Mouse (Mus musculus): ENCODE data around the gene 4833439L19Rik. TPM values are rescaled to one million over a fixed set of nuclear protein-coding genes. Genes with fewer than 3 reads are reported as not detected.

4833439L19Rik gene
- total RNA-seq, 2 experiments from 2014 or later: 30.0 to 56.5 TPM

DNA sequence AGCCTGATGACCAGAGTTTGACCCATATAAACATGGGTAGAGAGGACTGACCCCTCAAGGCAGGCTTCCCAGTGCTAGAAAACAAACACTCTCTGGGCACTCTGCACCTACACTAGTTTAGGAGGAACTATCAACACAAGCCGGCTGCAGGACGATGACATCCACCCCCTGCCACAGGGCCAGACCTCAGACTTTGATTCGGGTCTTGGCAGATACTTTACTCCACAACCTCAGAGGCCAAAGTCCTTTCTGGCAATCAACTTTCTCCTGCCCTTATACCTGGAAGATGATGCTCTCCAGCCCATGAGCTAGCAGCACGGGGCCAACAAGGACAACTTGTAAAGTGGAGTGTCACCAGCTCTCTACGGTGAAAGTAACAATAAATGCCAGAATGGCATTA, 17.6 kb upstream of the 4833439L19Rik start:
- ATAC-seq (replicated peaks; ENCODE audit: poor library complexity): no peak

DNA sequence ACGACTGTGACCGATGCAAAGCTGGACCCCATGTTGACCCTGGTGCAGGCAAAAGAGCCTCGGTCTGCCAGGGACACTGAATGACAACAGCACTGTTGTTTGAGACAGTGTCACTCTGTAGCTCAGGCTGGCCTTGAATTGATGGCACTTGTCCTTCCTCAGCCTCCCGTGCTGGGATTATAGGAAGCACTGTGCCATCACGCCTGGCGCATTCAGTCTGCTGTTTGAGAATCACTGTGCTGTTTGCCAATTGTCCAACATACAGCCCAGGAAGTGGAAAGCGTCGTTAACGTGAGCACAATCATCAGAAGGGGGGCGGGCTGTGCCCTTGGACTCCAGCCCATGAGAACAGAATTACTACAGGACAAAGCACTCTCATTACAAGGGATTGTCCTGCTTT, 16.9 kb upstream of the 4833439L19Rik start:
- ATAC-seq (replicated peaks; ENCODE audit: poor library complexity): no peak

- ATAC-seq (replicated peaks; ENCODE audit: poor library complexity): no peak
These were observed 16.1 kb upstream of the 4833439L19Rik start for GRCm38 (mm10) chr13:54581385-54581784.

- ATAC-seq (replicated peaks; ENCODE audit: poor library complexity): peak; percentile 76
These were observed 12.6 kb upstream of the 4833439L19Rik start for GRCm38 (mm10) chr13:54577652-54578507.

DNA sequence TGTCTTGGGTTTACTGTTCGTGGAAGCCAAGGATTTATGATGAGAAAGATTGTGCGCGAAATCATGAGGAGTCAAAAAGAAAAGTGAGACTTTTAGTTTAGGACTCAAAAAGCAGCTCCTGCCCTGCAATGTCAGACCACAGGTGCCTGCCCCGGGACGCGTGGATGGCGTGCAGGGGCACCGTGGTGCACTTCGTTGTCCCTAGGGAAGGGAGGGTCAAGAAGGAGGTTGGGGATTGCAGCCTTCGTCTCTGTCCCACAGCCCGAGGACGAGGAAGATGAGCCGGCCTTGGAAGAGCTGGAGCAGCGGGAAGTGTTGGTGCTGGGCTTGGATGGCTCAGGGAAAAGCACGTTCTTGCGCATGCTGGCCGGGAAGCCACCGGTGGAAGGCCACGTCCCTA, 10.3 kb upstream of the 4833439L19Rik start:
- ATAC-seq (replicated peaks; ENCODE audit: poor library complexity): no peak

GRCm38 (mm10) chr13:54574854-54575481, 9.7 kb upstream of the 4833439L19Rik start, which contains the start of gene Arl10:
TSS of gene Arl10 (plus strand) at chr13:54575015.
- ATAC-seq (replicated peaks; ENCODE audit: poor library complexity): peak; percentile 61

DNA sequence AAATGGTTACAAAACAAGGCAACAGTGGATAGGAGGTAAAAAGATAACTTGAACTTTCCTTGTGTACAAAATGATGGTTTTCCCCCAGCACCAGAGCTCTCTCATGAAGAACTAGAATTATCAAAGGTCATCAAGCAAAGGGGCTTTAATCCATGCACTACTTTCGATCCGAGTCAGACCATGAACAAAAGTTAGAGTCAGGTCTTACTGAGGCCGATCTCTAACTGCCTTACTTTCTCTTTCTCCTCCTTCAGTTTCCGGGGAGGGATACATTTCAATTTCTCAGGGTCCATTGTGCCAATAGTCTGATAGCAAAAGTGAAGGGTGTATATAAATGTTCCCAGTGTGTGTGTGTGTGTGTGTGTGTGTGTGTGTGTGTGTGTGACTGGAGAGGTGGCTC, 7.4 kb upstream of the 4833439L19Rik start:
- no peak for ATAC-seq (replicated peaks; ENCODE audit: poor library complexity)

DNA sequence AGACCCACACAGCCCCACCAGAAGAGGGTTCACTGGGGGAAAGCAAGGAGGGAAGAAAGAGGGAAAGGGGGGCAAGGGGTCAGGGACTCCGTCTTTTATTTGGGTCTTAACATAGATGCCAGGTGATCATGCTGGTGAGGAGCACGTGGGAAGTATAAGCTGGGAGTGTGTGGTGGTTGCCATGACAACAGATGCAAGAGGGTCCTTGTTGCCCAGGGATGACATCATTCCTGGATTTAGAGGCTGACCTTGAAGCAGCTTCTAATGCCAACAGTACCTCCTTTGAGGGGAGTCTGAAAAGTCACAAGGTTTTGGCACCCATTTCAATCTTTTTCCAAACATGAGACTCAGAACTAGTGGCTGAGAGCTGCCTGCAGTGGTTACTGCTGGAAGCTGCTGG, 6.4 kb upstream of the 4833439L19Rik start:
- no peak for ATAC-seq (replicated peaks; ENCODE audit: poor library complexity)

DNA sequence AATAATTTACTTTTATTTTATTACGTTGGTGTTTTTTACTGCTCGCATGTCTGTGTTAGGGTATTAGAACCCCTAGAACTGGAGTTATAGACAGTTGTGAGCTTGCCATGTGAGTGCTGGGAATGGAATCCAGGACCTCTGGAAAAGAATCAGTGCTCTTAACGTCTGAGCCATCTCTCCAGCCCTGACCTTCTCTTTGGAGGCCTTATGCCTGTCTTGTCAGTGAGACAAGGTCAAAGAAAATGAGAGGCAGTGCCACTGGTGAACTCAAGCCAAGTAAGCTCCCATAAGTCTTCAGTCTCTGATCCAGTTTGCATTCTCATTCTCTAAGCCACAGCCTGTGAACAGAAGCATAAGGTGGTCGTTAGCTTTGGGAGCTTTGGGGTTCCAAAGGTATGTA, 5.5 kb upstream of the 4833439L19Rik start:
- no peak for ATAC-seq (replicated peaks; ENCODE audit: poor library complexity)

GRCm38 (mm10) chr13:54569282-54569681, 4.0 kb upstream of the 4833439L19Rik start:
- ATAC-seq (replicated peaks; ENCODE audit: poor library complexity): peak; percentile 32

DNA sequence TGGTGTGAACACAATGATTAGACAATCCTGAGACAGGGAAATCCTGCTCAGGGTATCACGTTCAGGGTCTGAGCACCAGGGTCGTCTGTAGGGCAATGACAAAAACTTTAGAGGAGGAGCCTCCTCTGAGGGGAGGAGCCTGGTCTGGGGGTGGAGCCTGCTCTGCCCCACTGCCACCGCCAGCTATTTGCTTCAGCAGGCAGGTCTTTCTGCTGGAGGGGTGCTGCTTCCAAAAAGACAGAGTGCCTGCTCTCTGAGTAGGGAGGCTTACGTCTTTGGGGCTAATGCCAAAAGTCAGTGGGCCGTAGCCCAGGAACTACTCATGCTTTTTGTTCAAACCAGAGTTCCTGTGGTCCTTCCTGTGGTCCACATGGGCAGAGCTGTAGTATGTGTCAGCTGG, 3.1 kb upstream of the 4833439L19Rik start:
- peak; percentile 47 for ATAC-seq (replicated peaks; ENCODE audit: poor library complexity)

GRCm38 (mm10) chr13:54565594-54566345, 535 bp upstream of the 4833439L19Rik start:
- peak; percentile 61 for ATAC-seq (replicated peaks; ENCODE audit: poor library complexity)

- no peak for ATAC-seq (replicated peaks; ENCODE audit: poor library complexity)
These were observed 719 bp downstream of the 4833439L19Rik start for GRCm38 (mm10) chr13:54564232-54565200.

- no peak for ATAC-seq (replicated peaks; ENCODE audit: poor library complexity)
These were observed 2.7 kb downstream of the 4833439L19Rik start for GRCm38 (mm10) chr13:54562562-54562961.

- ATAC-seq (replicated peaks; ENCODE audit: poor library complexity): no peak
These were observed 4.6 kb downstream of the 4833439L19Rik start for GRCm38 (mm10) chr13:54560608-54561007.

GRCm38 (mm10) chr13:54559656-54560055, 5.6 kb downstream of the 4833439L19Rik start:
- ATAC-seq (replicated peaks; ENCODE audit: poor library complexity): no peak

DNA sequence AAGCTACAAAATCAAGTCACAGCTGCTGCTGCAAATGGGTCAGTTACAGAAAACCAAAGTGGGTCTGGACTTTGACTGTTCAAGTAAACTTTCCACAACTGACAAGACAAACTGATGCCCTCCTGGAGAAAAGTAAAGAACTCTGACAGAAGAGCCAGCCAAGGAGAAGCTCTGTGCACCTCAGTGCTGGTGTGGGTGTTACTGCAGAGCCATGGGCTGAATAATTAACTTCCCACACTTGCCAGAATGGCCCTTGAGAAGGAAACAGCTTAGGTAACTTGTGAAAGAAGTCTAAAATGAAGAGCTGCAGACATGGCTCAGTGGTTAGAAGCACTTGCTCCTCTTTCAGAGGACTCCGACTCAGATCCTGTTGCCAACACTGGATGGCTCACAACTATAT, 7.6 kb downstream of the 4833439L19Rik start:
- no peak for ATAC-seq (replicated peaks; ENCODE audit: poor library complexity)

- no peak for ATAC-seq (replicated peaks; ENCODE audit: poor library complexity)
These were observed 8.4 kb downstream of the 4833439L19Rik start for GRCm38 (mm10) chr13:54556796-54557195.

GRCm38 (mm10) chr13:54556176-54556575, 9.1 kb downstream of the 4833439L19Rik start:
- ATAC-seq (replicated peaks; ENCODE audit: poor library complexity): no peak

GRCm38 (mm10) chr13:54548036-54548435, 17.2 kb downstream of the 4833439L19Rik start:
- no peak for ATAC-seq (replicated peaks; ENCODE audit: poor library complexity)

Data from megakaryocyte progenitor cell, adult 5-6 weeks (primary cell).